Mouse (Mus musculus) liver, postnatal 0 days (tissue): ENCODE measurements around the gene Syvn1. TPM values are rescaled to one million over a fixed set of nuclear protein-coding genes. Genes with fewer than 3 reads are reported as not detected.

Experiments
- ATAC-seq: fragments of 200-750 bp; cut with Nextera tagmentation; 2 replicates; pipeline ENCODE4 v1.8.0; 2017; ENCODE audit warnings: mild to moderate bottlenecking, moderate library complexity
- DNase-seq: peaks from one replicate; pipeline ENCODE4 v3.0.0-alpha.2; 2016
- H3K27ac ChIP-seq: fragments of 300-500 bp; sonication (generic); 2 replicates; pipeline ENCODE4 v1.5.1; 2014; ENCODE audit warnings: antibody characterized with exemption, moderate library complexity, mild to moderate bottlenecking, low read depth
- H3K27me3 ChIP-seq: fragments of 300-500 bp; sonication (generic); 2 replicates; pipeline ENCODE4 v1.6.1; 2014; ENCODE audit warnings: low read length, control low read depth, mixed read lengths; ENCODE audit not compliant: insufficient read depth
- H3K36me3 ChIP-seq: fragments of 300-500 bp; sonication (generic); replicated peaks from 2 replicates; pipeline ENCODE4 v1.6.1; 2014; ENCODE audit warnings: mild to moderate bottlenecking, control low read depth, low read length, moderate library complexity, mixed read lengths; ENCODE audit not compliant: insufficient read depth
- H3K4me1 ChIP-seq: fragments of 300-500 bp; sonication (generic); 2 replicates; pipeline ENCODE4 v1.6.1; 2014; ENCODE audit warnings: antibody characterized with exemption, mild to moderate bottlenecking, control low read depth; ENCODE audit not compliant: insufficient read depth
- H3K4me2 ChIP-seq: fragments of 300-500 bp; sonication (generic); 2 replicates; pipeline ENCODE4 v1.6.1; 2014; ENCODE audit warnings: low read depth, mild to moderate bottlenecking, low read length, moderate library complexity, mixed read lengths
- H3K4me3 ChIP-seq: fragments of 300-500 bp; sonication (generic); 2 replicates; pipeline ENCODE4 v1.5.1; 2014; ENCODE audit warnings: low read depth, low read length
- H3K9ac ChIP-seq: fragments of 300-500 bp; sonication (generic); replicated peaks from 2 replicates; pipeline ENCODE4 v1.6.1; 2014; ENCODE audit warnings: mild to moderate bottlenecking, moderate library complexity
- H3K9me3 ChIP-seq: fragments of 300-500 bp; sonication (generic); 2 replicates; pipeline ENCODE4 v1.6.1; 2016; ENCODE audit warnings: mild to moderate bottlenecking, control low read depth, low read length, mixed read lengths
- CTCF ChIP-seq: sonication (generic); IDR thresholded peaks from 2 replicates; pipeline ENCODE4 v1.5.1; 2016; ENCODE audit warnings: antibody characterized with exemption, low read depth
- EP300 ChIP-seq: IDR thresholded peaks from 2 replicates; pipeline ENCODE4 v1.6.1; 2016; ENCODE audit warnings: antibody characterized with exemption, low read depth, mild to moderate bottlenecking
- WGBS: fragments of 180-500 bp; shearing (Covaris S2); extraction: QIAGEN DNeasy Blood & Tissue Kit; methylation state at CpG from one replicate; pipeline ENCODE4 v1.1.7; 2014; ENCODE audit not compliant: insufficient replicate concordance; 5-methylcytosine and 5-hydroxymethylcytosine counted together
- polyA plus RNA-seq: library from polyadenylated mRNA; unstranded; fragments of >200 nt; fragmentation: Nextera tagmentation; extraction: Ambion mirVana; gene quantifications from 2 replicates; pipeline ENCODE4 v1.2.1, GENCODE M21; 2015

Gene Syvn1
- polyA plus RNA-seq, 1 experiment from 2014 or later: 12.4 TPM

- TF ChIP-seq CTCF: no peak
- no peak for TF ChIP-seq EP300
- no peak overlapping the region for H3K27ac ChIP-seq
- ATAC-seq (no peak), DNase-seq (no peak)
- no peaks in the 10 kb centered on the region for H3K9me3 ChIP-seq
- peak overlapping the region; percentile 66 for H3K4me3 ChIP-seq
- H3K27me3 ChIP-seq: no peaks in the 10 kb centered on the region
- no peak overlapping the region for H3K9ac ChIP-seq
- WGBS: 84% methylated on average over 10 of the region's 10 CpGs
- H3K4me1 ChIP-seq: peaks cover 33% of the 10 kb centered on the region
- peaks cover 20% of the 10 kb centered on the region for H3K36me3 ChIP-seq
- peak overlapping the region; percentile 93 for H3K4me2 ChIP-seq
Observed at GRCm38 (mm10) chr19:6013691-6014090, 32.7 kb upstream of the Syvn1 start.

DNA sequence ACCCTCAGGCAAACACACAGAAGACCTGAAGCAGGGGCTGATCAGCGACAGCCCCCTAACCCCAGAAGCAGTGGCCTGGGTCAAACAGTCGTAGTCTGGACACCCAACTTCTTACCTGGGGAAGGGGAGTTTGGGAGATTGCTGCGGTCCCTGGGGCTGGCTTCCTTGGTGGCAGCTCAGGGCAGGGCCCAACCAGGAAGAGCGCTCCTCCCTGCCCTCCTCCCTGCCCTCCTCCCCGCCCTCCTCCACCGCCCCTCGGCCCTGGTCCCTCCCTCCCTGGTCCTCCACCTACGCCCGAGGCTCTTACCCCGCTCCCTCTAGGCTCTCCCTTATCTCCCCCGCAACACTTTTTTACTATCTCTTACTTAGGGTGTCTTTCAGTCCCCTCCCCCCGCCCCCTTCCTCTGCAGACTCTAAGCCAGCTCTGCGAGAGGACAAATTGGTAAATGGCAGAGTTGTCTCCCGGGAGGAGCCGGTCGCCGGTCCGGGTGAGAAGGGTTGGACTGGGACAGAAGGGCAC, 31.3 kb upstream of the Syvn1 start:
- peaks cover 36% of the 10 kb centered on the region for H3K4me1 ChIP-seq
- peak overlapping the region; percentile 87 for H3K27ac ChIP-seq

GRCm38 (mm10) chr19:6015511-6016315, 30.7 kb upstream of the Syvn1 start, which contains the start of gene Capn1:
TSS of gene Capn1 (minus strand) at chr19:6015897.
- TF ChIP-seq EP300 (no peak), CTCF (peak; percentile 43)
- peak within 1 kb of the TSS; percentile 80 for H3K9ac ChIP-seq
- H3K4me2 ChIP-seq: peak within 1 kb of the TSS; percentile 93
- ATAC-seq: peak; percentile 76
- H3K4me1 ChIP-seq: peaks cover 36% of the 10 kb centered on the region
- H3K27ac ChIP-seq: peak within 1 kb of the TSS; percentile 87
- H3K4me3 ChIP-seq: peak within 1 kb of the TSS; percentile 66
- 5% methylated on average over 40 of the region's 40 CpGs for WGBS
- peak; percentile 81 for DNase-seq
- peaks cover 12% of the 10 kb centered on the region for H3K36me3 ChIP-seq
- H3K9me3 ChIP-seq: no peaks in the 10 kb centered on the region
- no peaks in the 10 kb centered on the region for H3K27me3 ChIP-seq

More for the DNA sequence above, 31.3 kb upstream of the Syvn1 start:
- Histone ChIP-seq H3K9me3 (no peaks in the 10 kb centered on the region), H3K27me3 (no peaks in the 10 kb centered on the region), H3K9ac (peak overlapping the region; percentile 80), H3K4me2 (peak overlapping the region; percentile 93), H3K36me3 (peaks cover 17% of the 10 kb centered on the region), H3K4me3 (peak overlapping the region; percentile 66)
- WGBS: 1% methylated on average over 15 of the region's 18 CpGs
- TF ChIP-seq EP300 (0 out of 2 replicates have a peak, but pooled peaks have one; percentile 53), CTCF (no peak)
- ATAC-seq: peak; percentile 88
- peak; percentile 86 for DNase-seq

- peak; percentile 50 for TF ChIP-seq CTCF
- TF ChIP-seq EP300: no peak
- no peak for DNase-seq
- H3K9me3 ChIP-seq: no peaks in the 10 kb centered on the region
- H3K4me3 ChIP-seq: peak overlapping the region; percentile 66; the same call in 1 of the 2 replicates
- no peak for ATAC-seq
- WGBS: 54% methylated on average over 7 of the region's 7 CpGs
- H3K9ac ChIP-seq: peak overlapping the region; percentile 80; the same call in 1 of the 2 replicates
- peak overlapping the region; percentile 93 for H3K4me2 ChIP-seq
- peaks cover 36% of the 10 kb centered on the region for H3K4me1 ChIP-seq
- H3K27ac ChIP-seq: no peak overlapping the region
- peaks cover 5% of the 10 kb centered on the region for H3K36me3 ChIP-seq
- H3K27me3 ChIP-seq: no peaks in the 10 kb centered on the region
Observed at GRCm38 (mm10) chr19:6016532-6016931, 29.8 kb upstream of the Syvn1 start.

GRCm38 (mm10) chr19:6018142-6019089, 28.0 kb upstream of the Syvn1 start:
- Histone ChIP-seq H3K4me3 (peak overlapping the region; percentile 32; the same call in 1 of the 2 replicates), H3K4me2 (peak overlapping the region; percentile 7; the same call in 1 of the 2 replicates), H3K27me3 (no peaks in the 10 kb centered on the region), H3K9me3 (no peaks in the 10 kb centered on the region), H3K9ac (no peak overlapping the region), H3K4me1 (peaks cover 36% of the 10 kb centered on the region), H3K27ac (no peak overlapping the region; the same call in 1 of the 2 replicates), H3K36me3 (no peaks in the 10 kb centered on the region)
- ATAC-seq (peak; percentile 46), DNase-seq (peak; percentile 93)
- TF ChIP-seq CTCF (peak; percentile 98), EP300 (0 out of 2 replicates have a peak, but pooled peaks have one; percentile 25)
- WGBS: 23% methylated on average over 15 of the region's 15 CpGs
